Mouse (Mus musculus): ENCODE data around the gene Lmx1b.

GRCm38 (mm10) chr2:33575406-33575805 lies 64.9 kb downstream of the Lmx1b start:
- TF ChIP-seq POLR2A (IDR thresholded peaks at IDR 0.05; ENCODE audit: borderline replicate concordance, low read depth, low read length) (no peak), CTCF (IDR thresholded peaks at IDR 0.05; ENCODE audit: low read depth, low read length) (no peak)

Measured in bone marrow macrophage, adult 2 months (primary cell).